Mouse (Mus musculus): Measurements from ENCODE around the gene Dagla.

Dagla gene

DNA sequence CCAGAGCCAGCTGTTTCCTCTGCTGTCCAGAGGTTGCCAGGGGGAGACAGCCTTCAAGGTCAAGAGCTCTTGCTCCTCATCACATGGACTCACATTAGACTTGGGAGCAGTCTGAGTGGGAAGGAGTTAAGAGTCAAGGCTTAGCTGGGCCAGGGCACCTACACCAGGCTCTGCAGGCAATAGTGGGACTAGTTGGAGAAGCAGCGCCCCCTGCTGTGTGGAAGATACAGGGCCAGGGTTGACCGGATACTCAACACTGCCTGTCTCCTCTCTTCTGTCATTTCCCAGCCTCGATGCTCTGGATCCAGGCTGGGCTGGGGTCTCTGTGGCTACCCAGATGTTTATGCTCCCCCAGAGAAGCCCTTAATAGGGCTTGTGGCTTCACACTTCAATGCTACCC, 60.5 kb downstream of the Dagla start:
- DNase-seq (ENCODE audit: low read depth, low spot score) = peak; percentile 42
- no peaks in the 10 kb centered on the region for H3K36me3 ChIP-seq (ENCODE audit: control insufficient read depth, insufficient read depth, low read length, poor library complexity, severe bottlenecking)
- no peaks in the 10 kb centered on the region; the same call in none of the 2 replicates for H3K27me3 ChIP-seq (ENCODE audit: control insufficient read depth, insufficient read depth, low read length, poor library complexity, severe bottlenecking)

GRCm38 (mm10) chr19:10242916-10243315, 61.8 kb downstream of the Dagla start:
- Histone ChIP-seq H3K36me3 (ENCODE audit: control insufficient read depth, insufficient read depth, low read length, poor library complexity, severe bottlenecking) (no peaks in the 10 kb centered on the region), H3K27me3 (ENCODE audit: control insufficient read depth, insufficient read depth, low read length, poor library complexity, severe bottlenecking) (no peaks in the 10 kb centered on the region; the same call in none of the 2 replicates)
- no peak for DNase-seq (ENCODE audit: low read depth, low spot score)

DNA sequence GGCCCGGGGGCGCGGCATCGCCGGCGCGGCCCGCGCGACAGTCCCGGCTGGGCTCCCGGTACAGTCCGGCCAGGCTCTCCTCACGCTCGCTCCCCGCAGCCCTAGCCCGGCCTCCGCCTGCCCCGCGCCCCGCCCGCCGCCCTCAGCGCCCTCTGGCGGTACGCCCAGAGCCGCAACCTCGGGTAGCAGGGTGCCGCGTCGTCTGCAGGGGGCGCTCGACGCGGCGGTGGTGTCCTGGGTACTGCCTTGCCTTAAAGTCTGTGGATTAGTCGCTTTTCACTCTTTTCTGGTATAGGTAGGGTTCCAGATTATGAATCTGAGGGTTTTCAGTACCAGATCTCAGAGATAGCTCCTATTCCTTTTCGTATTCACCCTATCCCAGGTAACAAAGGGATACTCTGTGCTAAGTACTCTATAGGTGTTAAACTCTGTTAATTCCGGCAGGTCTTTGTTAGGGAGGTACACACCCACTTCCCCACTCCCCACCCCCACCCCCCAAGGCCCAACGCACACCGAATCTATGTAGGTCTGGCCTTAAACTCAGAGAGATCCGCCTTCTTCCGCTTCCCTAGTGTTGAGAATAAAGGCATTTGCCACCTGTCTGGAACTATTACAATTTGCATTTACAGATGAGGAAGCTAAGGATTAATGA, 63.9 kb downstream of the Dagla start, which contains the start of gene Myrf:
Myrf (minus strand) TSS at position 95 of the 652 bp plus-strand sequence.
- peak; percentile 79 for DNase-seq (ENCODE audit: low read depth, low spot score)
- Histone ChIP-seq H3K27me3 (ENCODE audit: control insufficient read depth, insufficient read depth, low read length, poor library complexity, severe bottlenecking) (no peaks in the 10 kb centered on the region; the same call in none of the 2 replicates), H3K36me3 (ENCODE audit: control insufficient read depth, insufficient read depth, low read length, poor library complexity, severe bottlenecking) (no peaks in the 10 kb centered on the region)

DNA sequence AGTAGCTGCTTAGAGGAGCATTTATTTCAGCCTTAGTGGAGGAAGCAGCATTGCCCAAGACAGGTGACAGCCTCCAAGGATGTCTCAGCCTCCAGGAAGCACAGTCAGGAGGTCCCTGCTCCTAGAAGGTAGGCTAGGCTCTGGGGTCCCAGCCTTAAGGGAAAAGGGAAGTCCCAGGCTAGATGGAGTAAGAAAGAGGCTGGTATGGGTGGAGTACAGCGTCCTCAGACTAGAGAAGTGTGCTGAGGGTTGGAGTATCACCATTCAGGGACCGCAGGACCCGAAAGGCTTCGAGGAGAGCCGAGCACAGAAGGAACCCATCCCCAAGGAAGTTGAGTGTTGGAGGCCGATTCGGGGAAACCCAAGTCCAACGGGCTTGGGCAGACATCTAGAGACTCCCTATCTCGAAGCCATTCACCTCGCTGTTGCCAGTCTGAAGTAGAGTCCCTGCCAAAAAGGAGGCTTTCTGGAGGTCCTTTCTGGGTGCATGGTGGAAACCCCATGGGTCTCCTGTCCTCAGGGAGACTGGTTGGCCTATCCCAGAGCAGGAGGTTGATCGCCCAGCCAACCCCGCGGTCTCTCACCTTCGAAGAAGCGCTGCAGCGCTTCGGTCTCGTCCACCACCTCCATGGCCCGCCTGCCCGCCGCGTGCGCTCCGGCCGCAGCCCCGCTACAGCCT, 64.6 kb downstream of the Dagla start:
- no peak for DNase-seq (ENCODE audit: low read depth, low spot score)
- H3K27me3 ChIP-seq (ENCODE audit: control insufficient read depth, insufficient read depth, low read length, poor library complexity, severe bottlenecking) = no peaks in the 10 kb centered on the region; the same call in 1 of the 2 replicates
- no peaks in the 10 kb centered on the region for H3K36me3 ChIP-seq (ENCODE audit: control insufficient read depth, insufficient read depth, low read length, poor library complexity, severe bottlenecking)

DNA sequence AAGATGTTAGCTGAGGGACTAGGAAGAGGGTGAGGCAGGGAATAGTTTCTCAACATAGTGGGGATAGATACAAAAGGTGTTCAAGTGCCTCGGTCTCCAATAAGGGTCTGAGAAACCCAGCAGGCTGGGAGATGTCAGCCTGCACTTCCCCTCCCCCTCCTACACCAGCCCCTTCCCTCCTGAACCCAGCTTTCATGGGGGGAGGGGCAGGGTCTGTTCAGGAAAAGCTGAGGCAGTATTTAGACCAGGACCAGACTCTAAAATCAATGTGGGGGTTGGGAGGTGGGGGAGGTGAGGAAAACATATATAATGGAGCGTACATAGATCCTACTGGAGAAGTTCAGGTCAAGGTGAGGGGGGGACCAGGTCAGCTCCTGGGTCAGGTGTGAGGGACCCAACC, 65.3 kb downstream of the Dagla start:
- H3K36me3 ChIP-seq (ENCODE audit: control insufficient read depth, insufficient read depth, low read length, poor library complexity, severe bottlenecking) = no peaks in the 10 kb centered on the region
- no peak for DNase-seq (ENCODE audit: low read depth, low spot score)
- no peaks in the 10 kb centered on the region; the same call in 1 of the 2 replicates for H3K27me3 ChIP-seq (ENCODE audit: control insufficient read depth, insufficient read depth, low read length, poor library complexity, severe bottlenecking)

GRCm38 (mm10) chr19:10238477-10238876, 66.2 kb downstream of the Dagla start:
- no peak for DNase-seq (ENCODE audit: low read depth, low spot score)
- Histone ChIP-seq H3K27me3 (ENCODE audit: control insufficient read depth, insufficient read depth, low read length, poor library complexity, severe bottlenecking) (no peaks in the 10 kb centered on the region; the same call in 1 of the 2 replicates), H3K36me3 (ENCODE audit: control insufficient read depth, insufficient read depth, low read length, poor library complexity, severe bottlenecking) (no peaks in the 10 kb centered on the region)

- no peaks in the 10 kb centered on the region for H3K36me3 ChIP-seq (ENCODE audit: control insufficient read depth, insufficient read depth, low read length, poor library complexity, severe bottlenecking)
- DNase-seq (ENCODE audit: low read depth, low spot score) = no peak
- no peaks in the 10 kb centered on the region; the same call in 1 of the 2 replicates for H3K27me3 ChIP-seq (ENCODE audit: control insufficient read depth, insufficient read depth, low read length, poor library complexity, severe bottlenecking)
Measured at GRCm38 (mm10) chr19:10235784-10236565, 68.7 kb downstream of the Dagla start.

DNA sequence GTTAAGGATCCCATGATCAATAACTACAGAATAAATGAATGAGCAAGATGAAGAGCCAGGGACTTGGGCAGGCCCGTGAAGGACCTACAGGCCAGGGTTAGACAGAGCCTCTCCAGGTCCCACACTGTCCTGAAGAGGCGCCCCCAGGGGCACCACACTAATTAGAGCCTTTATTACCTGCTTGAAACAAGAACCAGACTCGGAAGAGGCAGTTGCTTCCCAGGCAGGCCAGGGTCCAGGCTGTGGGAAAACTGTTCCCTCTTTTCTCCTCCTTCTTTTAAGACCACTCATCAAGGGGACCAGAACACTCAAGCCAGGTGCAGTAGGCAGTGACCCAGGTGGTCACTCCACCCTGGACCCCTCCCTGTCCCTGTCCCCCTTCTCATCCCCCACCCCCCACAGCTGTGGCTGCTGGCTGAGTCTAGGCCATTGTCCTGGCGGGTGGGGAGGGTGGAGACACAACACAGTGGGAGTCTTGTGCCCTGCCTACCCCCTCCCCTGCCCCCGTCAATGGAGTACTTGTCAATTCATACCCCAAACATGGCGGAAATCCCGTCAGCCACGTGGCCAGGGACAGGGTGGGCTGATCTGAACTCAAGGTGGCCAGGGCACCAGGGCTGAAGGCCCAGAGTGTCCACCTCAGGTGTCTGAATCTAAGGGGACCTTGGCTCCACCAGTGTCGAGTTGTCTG, 72.2 kb downstream of the Dagla start:
- Histone ChIP-seq H3K36me3 (ENCODE audit: control insufficient read depth, insufficient read depth, low read length, poor library complexity, severe bottlenecking) (no peaks in the 10 kb centered on the region), H3K27me3 (ENCODE audit: control insufficient read depth, insufficient read depth, low read length, poor library complexity, severe bottlenecking) (no peaks in the 10 kb centered on the region)
- no peak for DNase-seq (ENCODE audit: low read depth, low spot score)

DNA sequence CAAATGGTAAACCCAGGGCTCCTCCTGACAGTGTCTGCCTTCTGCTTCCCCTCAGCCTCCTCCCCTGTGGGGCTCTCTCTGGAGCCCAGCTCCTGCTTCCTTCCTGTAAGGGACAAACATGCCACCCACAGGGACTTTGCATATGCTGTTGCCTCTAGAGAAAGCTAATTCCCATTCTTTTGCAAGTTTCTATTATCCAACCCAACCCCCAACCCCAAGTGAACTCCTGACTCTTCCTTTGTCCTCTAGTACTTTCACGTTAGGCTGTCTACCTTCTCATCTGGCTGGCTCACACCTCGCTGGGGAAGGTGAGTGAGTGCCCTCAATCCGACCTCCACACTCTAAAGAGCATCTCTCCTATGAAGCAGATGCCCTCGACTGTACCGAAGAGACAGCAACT, 72.8 kb downstream of the Dagla start:
- H3K36me3 ChIP-seq (ENCODE audit: control insufficient read depth, insufficient read depth, low read length, poor library complexity, severe bottlenecking) = no peaks in the 10 kb centered on the region
- no peaks in the 10 kb centered on the region for H3K27me3 ChIP-seq (ENCODE audit: control insufficient read depth, insufficient read depth, low read length, poor library complexity, severe bottlenecking)
- DNase-seq (ENCODE audit: low read depth, low spot score) = no peak

- H3K27me3 ChIP-seq (ENCODE audit: control insufficient read depth, insufficient read depth, low read length, poor library complexity, severe bottlenecking) = no peaks in the 10 kb centered on the region
- no peak for DNase-seq (ENCODE audit: low read depth, low spot score)
- no peaks in the 10 kb centered on the region for H3K36me3 ChIP-seq (ENCODE audit: control insufficient read depth, insufficient read depth, low read length, poor library complexity, severe bottlenecking)
Measured at GRCm38 (mm10) chr19:10231016-10231415, 73.7 kb downstream of the Dagla start.

- DNase-seq (ENCODE audit: low read depth, low spot score) = no peak
- Histone ChIP-seq H3K36me3 (ENCODE audit: control insufficient read depth, insufficient read depth, low read length, poor library complexity, severe bottlenecking) (no peaks in the 10 kb centered on the region), H3K27me3 (ENCODE audit: control insufficient read depth, insufficient read depth, low read length, poor library complexity, severe bottlenecking) (no peaks in the 10 kb centered on the region)
Measured at GRCm38 (mm10) chr19:10225767-10226166, 78.9 kb downstream of the Dagla start.

- H3K27me3 ChIP-seq (ENCODE audit: control insufficient read depth, insufficient read depth, low read length, poor library complexity, severe bottlenecking) = no peaks in the 10 kb centered on the region
Measured at GRCm38 (mm10) chr19:10224637-10225453, 79.8 kb downstream of the Dagla start.

GRCm38 (mm10) chr19:10223561-10223960, 81.1 kb downstream of the Dagla start:
- H3K27me3 ChIP-seq (ENCODE audit: control insufficient read depth, insufficient read depth, low read length, poor library complexity, severe bottlenecking) = no peaks in the 10 kb centered on the region
- no peak for DNase-seq (ENCODE audit: low read depth, low spot score)
- no peaks in the 10 kb centered on the region for H3K36me3 ChIP-seq (ENCODE audit: control insufficient read depth, insufficient read depth, low read length, poor library complexity, severe bottlenecking)

More at GRCm38 (mm10) chr19:10224637-10225453, 79.8 kb downstream of the Dagla start:
- DNase-seq (ENCODE audit: low read depth, low spot score) = no peak
- H3K36me3 ChIP-seq (ENCODE audit: control insufficient read depth, insufficient read depth, low read length, poor library complexity, severe bottlenecking) = no peaks in the 10 kb centered on the region

DNA sequence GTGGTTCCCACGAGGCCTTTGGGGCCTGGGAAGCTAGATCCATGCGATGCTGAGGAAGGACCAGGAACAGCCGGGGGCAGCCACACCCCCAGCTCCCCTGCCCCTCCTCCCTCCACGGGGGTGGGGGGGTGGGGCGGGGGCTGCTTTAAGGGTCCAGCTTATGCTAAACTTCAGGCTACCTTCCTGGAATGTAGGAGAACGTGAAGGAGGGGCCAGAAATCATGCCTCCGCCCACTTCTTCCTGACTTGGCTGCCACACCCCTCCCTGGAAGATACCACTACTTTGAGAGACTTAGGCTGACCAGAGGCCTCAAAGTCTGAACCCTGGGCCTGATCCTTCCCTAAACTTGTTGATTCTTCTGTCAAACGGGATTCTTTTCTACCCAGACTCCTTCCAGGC, 82.0 kb downstream of the Dagla start:
- Histone ChIP-seq H3K27me3 (ENCODE audit: control insufficient read depth, insufficient read depth, low read length, poor library complexity, severe bottlenecking) (no peaks in the 10 kb centered on the region), H3K36me3 (ENCODE audit: control insufficient read depth, insufficient read depth, low read length, poor library complexity, severe bottlenecking) (no peaks in the 10 kb centered on the region)
- no peak for DNase-seq (ENCODE audit: low read depth, low spot score)

All from splenic B cell, adult 2 months (primary cell).